Mouse (Mus musculus) testis, postnatal 10 days (tissue): ENCODE measurements around the gene Rpl31.
A peak's percentile ranks its signal among the peaks of the same experiment; 100 is the strongest.

Source experiments
- DNase-seq: peaks from one replicate; pipeline ENCODE4 v3.0.0; 2021; ENCODE audit warnings: low spot score

The Rpl31 gene

DNA sequence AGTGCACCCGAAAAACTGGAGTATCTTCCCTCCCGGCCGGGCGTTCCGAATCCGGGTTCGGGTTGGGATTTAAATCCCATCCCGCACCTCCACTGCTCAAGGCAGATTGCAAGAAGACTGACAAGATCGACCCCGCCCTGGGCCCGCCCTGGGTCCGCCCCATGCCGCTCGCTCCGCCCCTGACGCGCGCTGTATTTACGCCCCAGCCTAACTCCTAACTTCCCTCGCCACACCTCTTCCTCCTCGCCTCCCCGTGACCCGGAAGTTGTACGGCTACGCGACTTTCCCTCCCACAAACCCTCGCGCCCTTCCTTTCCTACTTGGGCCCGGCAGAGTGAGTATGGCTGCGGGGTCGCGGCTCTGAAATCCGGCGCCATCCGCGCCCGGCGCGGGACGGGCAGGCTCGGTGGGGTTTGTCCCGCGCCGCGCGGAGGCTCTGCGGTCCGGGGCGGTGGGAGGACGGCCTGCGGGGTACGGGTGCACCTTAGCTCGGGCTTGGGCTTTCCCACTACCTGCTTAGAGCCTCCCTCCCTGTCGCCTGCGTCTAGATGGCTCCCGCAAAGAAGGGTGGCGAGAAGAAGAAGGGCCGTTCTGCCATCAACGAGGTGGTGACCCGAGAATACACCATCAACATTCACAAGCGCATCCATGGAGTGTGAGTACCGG is at the start of gene Rpl31:
Gene Rpl31, plus strand, starts transcription at position 242 of the 666 bp plus-strand sequence.
- peak; percentile 98 for DNase-seq

DNA sequence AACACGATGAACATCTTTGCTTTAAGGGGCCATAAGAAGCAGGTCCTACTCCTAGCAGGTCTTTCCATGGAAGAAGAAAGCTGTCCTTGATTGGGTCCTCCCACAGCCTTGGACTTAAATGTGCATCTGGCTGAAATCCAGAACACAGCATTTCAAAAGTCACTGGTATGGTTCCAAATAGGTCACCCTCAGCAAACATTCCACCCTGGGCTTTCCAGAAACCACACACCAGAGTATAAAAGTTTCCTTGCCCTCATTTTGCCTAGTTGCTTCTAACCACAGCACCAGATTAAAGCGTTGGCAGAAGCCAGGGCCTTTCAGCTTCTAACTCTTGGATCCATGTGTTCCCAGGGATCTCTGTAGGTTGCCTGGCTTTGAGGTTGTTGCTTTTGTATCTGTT is 49.7 kb upstream of the Rpl31 start:
- DNase-seq = no peak

GRCm38 (mm10) chr1:39318870-39319269 is 48.8 kb upstream of the Rpl31 start:
- no peak for DNase-seq

GRCm38 (mm10) chr1:39321954-39322353 is 45.7 kb upstream of the Rpl31 start:
- DNase-seq = no peak

DNA sequence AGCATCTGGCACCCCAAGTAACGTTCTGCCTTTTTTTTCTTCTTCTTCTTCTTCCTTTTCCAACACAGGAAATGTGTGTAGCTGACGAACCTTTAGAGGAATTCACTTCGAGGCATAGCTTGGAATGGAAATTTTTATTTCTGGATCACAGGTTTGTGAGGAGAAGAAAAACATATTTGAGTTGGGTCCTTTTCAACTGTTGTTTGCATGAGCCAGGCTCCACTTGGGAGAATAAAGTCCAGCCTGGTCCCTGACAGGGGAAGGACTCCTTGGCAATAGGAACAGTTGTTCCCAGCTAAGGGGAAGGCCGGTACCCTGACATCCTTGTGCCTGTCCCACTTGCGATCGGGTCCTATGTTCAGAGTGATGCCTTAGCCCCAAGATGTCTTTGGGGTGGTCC is 42.4 kb upstream of the Rpl31 start:
- DNase-seq = no peak

DNA sequence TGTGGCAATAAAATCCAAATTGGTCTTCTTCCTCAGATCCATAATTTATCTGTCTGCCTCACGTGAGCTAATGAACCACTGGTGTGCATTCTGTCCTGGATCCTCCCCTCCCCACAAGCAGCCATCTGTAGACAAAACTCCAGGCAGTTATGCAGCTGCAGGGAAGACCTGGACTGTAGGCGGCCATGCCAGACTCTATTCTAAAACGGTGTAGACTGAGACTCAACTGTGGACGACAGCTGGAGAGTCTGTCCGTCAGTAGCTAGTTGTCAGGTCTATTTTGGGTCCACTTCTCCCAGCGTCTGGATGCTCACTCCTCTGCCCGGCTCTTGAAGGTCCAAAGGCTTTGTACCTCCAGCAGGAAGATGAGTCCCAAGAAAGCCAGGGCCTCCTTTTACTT is 40.1 kb upstream of the Rpl31 start:
- DNase-seq = no peak

DNA sequence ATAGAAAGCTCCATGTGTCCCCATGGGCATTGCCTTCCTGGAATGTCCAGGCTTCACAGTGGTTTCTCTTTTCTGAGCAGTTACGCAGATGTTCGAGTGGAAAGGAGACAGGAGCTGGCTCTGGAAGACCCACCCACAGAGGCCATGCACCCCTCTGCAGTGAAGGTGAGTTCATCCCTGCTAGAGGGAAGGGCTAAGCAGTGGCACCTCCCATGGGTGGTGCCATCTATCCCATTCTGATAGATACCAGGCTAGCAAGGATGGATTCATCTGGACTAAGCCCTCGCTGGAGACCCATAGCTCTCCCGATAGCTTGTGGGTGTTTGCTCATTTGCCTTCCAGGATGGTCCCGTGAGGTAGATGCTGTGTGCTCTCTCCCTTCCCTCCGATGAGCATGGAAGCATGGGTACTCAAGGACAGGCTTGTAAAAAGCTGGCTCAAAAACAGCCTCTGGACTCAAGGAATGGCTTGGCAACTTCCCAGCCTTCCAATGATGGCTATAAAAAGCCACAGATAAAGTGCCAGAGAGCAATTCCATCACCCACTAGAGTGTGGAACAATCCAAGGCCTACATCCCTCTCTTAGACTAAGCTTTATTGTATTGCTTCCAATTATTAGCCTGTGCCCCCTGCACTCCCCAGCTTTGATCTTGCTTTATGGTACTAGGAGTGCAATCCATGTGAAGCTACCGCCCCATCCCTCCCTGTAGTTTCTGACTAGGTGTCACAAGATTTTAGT is 36.6 kb upstream of the Rpl31 start:
- no peak for DNase-seq

- no peak for DNase-seq
Observed at GRCm38 (mm10) chr1:39332456-39332855, 35.2 kb upstream of the Rpl31 start.

GRCm38 (mm10) chr1:39335561-39336196 is 32.0 kb upstream of the Rpl31 start:
- no peak for DNase-seq

GRCm38 (mm10) chr1:39336788-39337187 is 30.9 kb upstream of the Rpl31 start:
- no peak for DNase-seq

DNA sequence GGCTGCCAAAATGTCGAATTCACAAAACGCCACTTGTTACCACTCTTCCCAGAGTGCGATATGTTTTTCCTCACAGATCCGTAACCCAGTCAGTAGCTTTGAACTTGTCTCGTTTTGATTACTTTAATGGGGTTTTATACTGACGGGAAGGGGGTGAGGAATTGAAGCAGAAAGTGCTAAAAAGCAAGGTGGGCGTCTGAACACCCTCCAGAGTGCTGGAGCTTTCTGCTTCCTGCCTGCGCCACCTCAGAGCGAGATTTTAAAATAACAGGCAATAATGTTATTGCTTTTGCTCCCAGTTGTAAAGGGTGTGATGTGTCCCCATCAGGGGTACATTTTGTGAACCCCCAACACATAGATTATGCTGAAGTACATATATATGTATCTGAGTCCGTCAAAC is 28.8 kb upstream of the Rpl31 start:
- DNase-seq = no peak

GRCm38 (mm10) chr1:39339455-39339854 is 28.2 kb upstream of the Rpl31 start:
- DNase-seq = no peak

- no peak for DNase-seq
Observed at GRCm38 (mm10) chr1:39340156-39340555, 27.5 kb upstream of the Rpl31 start.

DNA sequence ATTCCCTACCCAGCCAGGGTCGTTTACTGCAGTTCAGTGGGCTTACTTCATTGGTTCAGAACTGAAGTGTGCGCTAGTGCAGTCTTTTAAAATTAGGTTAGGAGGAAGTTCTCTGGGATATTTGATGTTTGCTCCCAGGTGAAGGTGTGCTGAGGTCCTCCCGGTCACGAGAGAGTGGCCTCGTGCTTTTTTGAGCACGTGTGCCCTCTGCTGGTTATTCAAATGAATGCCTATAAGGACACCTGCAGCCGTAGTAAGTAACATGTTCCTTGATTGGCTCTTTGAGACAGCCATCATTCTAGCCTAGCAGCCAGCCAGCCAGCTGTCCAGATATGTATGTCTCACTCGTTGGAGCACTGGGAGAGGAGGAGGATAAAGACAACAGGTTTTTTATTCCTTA is 27.0 kb upstream of the Rpl31 start:
- DNase-seq = no peak

DNA sequence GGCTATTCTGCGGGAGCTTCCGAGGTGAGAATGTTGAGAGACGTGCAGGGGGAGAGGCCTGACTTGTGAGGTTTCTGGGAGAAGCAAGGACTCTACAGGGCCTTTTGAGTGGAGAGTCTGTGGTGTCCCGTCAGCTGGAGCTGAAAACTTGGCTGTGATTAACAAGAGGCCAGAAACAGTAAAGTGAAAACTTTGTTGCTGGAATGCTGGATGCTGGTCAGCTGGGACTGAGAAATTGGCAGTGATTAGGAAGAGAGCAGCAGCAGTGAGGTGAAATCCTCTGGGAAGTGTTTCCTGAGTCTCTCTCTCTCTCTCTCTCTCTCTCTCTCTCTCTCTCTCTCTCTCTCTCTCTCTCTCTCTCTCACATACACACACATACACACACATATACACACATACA is 25.8 kb upstream of the Rpl31 start:
- DNase-seq = no peak

DNA sequence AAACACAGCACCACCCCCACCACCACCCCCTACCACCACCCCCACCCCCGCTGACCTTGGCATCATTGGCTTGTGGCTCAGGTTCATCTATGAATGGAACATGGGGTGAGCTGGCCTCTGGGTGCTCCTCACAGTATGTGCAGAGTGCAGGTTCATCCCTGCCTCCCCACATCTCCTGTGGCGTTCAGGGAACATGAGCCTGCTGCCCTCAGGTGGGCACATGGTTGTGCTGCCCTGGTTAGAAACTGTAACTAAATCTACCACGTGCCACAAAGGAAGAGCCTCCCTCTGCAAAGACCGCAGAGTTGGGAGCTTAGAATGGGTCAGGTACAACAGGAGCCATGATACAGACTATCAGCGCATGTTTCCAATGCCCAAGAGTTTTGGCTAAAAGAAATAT is 24.4 kb upstream of the Rpl31 start:
- DNase-seq = no peak

- DNase-seq = peak; percentile 62
Observed at GRCm38 (mm10) chr1:39344981-39345600, 22.6 kb upstream of the Rpl31 start.

- DNase-seq = no peak
Observed at GRCm38 (mm10) chr1:39349001-39349400, 18.6 kb upstream of the Rpl31 start.

GRCm38 (mm10) chr1:39349427-39349826 is 18.2 kb upstream of the Rpl31 start:
- DNase-seq = no peak

DNA sequence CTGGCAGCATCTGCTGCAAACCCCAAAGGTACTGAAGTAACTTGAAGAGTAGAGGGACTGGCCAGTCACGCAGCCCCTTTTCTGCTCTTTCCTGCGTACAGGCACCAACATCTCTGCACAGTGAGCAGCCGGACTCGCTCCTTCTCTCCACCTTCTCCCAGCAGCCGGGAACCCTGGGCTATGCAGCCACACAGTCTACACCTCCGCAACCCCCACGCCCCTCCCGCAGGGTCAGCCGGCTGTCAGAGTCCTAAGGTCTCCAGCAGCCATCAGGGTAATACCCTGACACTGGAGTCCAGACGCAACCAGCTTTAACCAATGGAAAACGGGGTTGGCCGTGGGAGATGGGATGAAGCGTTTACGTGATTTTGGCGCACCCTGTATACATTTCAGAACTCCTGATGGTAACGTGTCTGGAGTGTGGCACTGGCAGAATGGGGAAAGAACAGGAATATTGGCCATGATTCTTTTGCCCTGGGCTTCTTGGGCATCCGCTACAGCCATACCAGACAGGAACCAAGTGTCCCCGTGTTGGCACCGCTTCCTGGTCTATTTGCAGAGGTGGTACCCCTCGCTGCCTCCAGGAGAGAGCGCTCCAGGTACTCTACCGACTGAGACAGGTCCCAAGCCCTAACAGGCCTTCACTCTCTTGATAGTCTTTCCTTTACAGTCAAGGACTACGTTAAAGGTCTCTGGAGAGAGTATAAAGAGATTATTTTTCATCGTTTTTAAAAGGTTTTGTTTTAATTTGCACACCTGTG is 5.7 kb upstream of the Rpl31 start:
- no peak for DNase-seq

GRCm38 (mm10) chr1:39362515-39362893 is 5.1 kb upstream of the Rpl31 start:
- no peak for DNase-seq

DNA sequence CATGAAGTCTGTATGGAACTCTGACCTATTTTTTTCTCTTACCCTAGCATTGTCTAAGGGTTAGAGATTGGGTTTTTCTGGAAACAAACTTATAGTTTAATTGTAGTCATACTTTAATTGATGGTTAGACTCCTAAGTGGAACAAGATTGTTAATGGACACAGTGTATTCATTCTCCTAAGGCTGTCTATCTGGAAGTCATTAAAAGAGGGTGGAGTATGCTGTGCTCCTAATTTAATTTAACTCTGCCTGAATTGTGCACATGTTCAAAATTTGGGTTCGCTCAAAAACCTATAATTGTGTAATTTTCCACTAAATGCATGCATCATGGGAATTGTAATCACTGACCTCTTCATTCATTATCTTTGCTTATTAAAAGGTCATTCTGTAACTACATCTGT is 2.1 kb upstream of the Rpl31 start:
- no peak for DNase-seq
